Mouse (Mus musculus): ENCODE results near the gene 9430007A20Rik. TPM values are rescaled to one million over a fixed set of nuclear protein-coding genes. Genes with fewer than 3 reads are reported as not detected.
"Not testable (repeated sequence)": the region's sequence is repeated elsewhere in the genome, so short reads cannot be mapped to it uniquely, and the experiment has no call there.

9430007A20Rik gene
- not detected for total RNA-seq (2021)

GRCm38 (mm10) chr4:144519522-144519921 lies at the start of gene 9430007A20Rik:
Gene 9430007A20Rik (plus strand): TSS chr4:144519822.
- DNase-seq (ENCODE audit: extremely low spot score in 1 of 2, low spot score in 2 of 2): no peak

DNA sequence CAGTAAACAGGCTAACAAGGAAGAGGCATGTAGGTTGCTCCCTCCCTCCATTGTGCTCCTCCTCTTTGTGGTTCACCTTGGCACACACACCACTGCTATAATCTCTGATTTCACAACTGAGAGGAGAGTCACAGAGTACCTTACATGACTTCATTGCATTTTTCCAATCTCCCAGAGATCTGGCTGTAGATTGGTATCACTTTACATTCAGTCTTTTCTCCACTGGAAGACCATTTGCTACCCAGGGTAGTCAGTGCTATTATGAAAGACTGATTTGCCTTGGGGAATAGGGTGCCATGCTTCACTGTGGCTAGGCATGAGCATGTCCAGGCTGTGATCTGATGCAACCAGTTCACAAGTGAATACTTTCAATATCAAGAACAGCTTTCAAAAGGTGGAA lies 26.3 kb upstream of the 9430007A20Rik start:
- no peak for DNase-seq (ENCODE audit: extremely low spot score in 1 of 2, low spot score in 2 of 2)
- intact Hi-C loops (cut with DNase I): no loop called here

More at GRCm38 (mm10) chr4:144519522-144519921, at the start of gene 9430007A20Rik:
- intact Hi-C loops (cut with DNase I): no loop called here

- intact Hi-C loops (cut with DNase I): no loop called here
- no peak for DNase-seq (ENCODE audit: extremely low spot score in 1 of 2, low spot score in 2 of 2)
These were observed 13.1 kb upstream of the 9430007A20Rik start for GRCm38 (mm10) chr4:144506518-144506917.

DNA sequence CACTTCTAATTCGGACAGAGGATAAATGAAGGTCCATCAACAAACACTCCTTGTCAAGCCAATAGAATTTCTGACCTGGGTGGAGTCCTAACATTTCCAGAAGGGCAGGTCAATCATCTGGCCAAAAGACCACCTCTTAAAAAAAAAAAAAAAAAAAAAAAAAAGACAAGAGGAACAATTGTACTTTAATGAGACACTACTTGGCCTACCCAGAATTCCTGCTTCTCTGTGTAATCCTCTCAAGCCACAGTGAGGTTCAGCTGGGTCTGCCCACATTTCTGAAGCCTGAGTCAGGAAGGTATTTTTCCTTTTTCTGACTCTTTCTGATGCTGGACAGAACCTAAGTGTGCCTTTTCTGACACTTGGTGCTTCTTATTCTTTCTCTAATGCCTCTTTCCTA lies 25.1 kb downstream of the 9430007A20Rik start:
- intact Hi-C loops (cut with DNase I): no loop called here
- no peak for DNase-seq (ENCODE audit: extremely low spot score in 1 of 2, low spot score in 2 of 2)

- intact Hi-C loops (cut with DNase I); DNase-seq (ENCODE audit: extremely low spot score in 1 of 2, low spot score in 2 of 2): not testable (repeated sequence)
These were observed 25.7 kb downstream of the 9430007A20Rik start for GRCm38 (mm10) chr4:144545339-144545738.

- DNase-seq (ENCODE audit: extremely low spot score in 1 of 2, low spot score in 2 of 2): no peak
- intact Hi-C loops (cut with DNase I): no loop called here
These were observed 31.5 kb downstream of the 9430007A20Rik start for GRCm38 (mm10) chr4:144551156-144551555.

DNA sequence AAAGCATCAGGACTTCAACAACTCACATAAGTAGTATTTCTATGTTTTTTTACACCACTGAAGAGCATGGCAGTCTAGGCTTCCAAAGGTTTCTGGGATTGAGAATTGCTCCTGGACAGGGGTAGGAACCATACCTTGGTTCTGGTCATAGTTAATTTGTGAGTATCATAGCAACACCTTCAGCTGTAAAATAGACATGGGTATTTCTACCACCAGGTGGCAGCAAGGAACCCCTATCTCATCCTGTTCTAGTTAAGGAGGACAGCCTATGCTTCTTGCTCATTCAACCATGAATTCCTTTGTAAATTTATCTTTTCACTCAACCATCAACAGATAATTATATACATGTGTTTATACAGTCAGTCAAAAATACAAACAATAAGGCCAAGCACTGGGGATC lies 40.2 kb downstream of the 9430007A20Rik start:
- intact Hi-C loops (cut with DNase I): no loop called here
- no peak for DNase-seq (ENCODE audit: extremely low spot score in 1 of 2, low spot score in 2 of 2)

DNA sequence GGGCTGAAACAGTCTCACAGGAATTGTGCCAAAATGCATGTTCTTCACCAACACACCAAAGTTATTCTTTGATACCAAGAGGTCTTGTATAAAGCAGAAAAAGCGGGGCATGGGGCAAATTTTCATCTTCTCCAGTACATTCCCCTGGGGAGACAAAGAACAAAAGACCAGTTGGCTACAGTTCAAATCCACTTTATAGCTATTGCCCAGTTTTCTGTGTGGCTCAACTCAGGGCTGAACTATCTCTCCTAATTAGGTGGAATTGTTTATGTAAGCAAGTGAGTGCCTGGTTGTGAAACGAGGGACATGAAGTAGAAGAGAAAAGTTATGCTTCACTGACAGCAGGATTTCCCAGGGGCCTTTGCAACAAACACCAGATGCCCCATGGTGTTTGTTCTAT lies 41.6 kb downstream of the 9430007A20Rik start:
- intact Hi-C loops (cut with DNase I): no loop called here
- no peak for DNase-seq (ENCODE audit: extremely low spot score in 1 of 2, low spot score in 2 of 2)

DNA sequence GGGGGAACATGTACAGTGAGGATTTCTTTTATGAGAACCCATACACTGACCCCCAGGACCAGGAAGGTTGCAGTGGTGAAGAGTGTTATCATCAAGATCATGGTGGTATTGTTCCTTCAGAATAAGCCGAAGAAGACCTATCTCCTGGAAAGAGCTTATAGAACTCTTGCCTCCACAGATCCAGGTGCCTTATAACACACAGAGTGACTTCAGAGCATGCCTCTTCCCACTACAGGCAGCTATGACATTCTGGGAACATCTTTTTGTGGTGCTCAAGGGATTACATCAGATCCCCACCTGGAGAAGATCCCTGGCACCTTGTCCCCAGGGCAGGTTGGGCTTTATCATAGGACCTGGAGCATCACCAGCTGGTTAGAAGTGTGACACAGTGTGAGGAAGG lies 45.4 kb downstream of the 9430007A20Rik start, which contains the start of gene Gm13124:
Gene Gm13124, minus strand, starts transcription at position 101 of the 400 bp plus-strand sequence.
- intact Hi-C loops (cut with DNase I): no loop called here

DNA sequence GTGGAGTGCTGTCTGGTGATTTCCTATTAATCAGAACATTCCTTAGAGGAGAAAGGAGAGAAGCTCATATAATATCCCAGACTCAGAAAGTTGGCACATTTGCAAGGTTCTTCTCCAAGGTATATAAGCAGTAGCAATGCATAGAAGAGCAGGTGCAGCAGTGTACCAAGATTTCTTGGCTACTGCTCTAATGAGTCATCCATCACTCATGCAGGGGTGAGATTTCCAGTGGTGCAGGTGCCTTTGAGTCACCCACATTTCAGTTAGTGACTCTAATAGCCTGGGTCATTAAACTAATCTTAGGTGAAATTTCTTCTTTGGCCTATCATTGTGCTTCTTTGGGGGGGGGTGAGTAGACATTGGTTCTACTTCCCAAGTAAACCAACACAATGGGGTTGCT lies 48.1 kb downstream of the 9430007A20Rik start:
- DNase-seq (ENCODE audit: extremely low spot score in 1 of 2, low spot score in 2 of 2): no peak
- intact Hi-C loops (cut with DNase I): no loop called here

More for the DNA sequence above, 45.4 kb downstream of the 9430007A20Rik start, which contains the start of gene Gm13124:
- DNase-seq (ENCODE audit: extremely low spot score in 1 of 2, low spot score in 2 of 2): no peak

Other genes with a start within 250 kb of the 9430007A20Rik start
- gene Pramel5, start 239.3 kb upstream of the 9430007A20Rik start, total RNA-seq (2021): not detected
- not detected for gene Gm13128, start 189.6 kb upstream of the 9430007A20Rik start, total RNA-seq (2021)
- gene Gm13119, start 161.9 kb upstream of the 9430007A20Rik start, total RNA-seq (2021): not detected
- gene Pramef20, start 141.9 kb upstream of the 9430007A20Rik start, total RNA-seq (2021): not detected
- not detected for gene Pramef12, start 111.4 kb upstream of the 9430007A20Rik start, total RNA-seq (2021)
- not detected for gene 1700012P22Rik, start 81.0 kb upstream of the 9430007A20Rik start, total RNA-seq (2021)
- not detected for gene Gm9944, start 66.5 kb upstream of the 9430007A20Rik start, total RNA-seq (2021)
- not detected for gene Aadacl3, start 56.1 kb upstream of the 9430007A20Rik start, total RNA-seq (2021)
- not detected for gene Gm13124, start 45.3 kb downstream of the 9430007A20Rik start, total RNA-seq (2021)
- not detected for gene Aadacl4, start 93.9 kb downstream of the 9430007A20Rik start, total RNA-seq (2021)
- gene Gm436, start 166.5 kb downstream of the 9430007A20Rik start, total RNA-seq (2021): not detected
- not detected for gene Gm13178, start 201.6 kb downstream of the 9430007A20Rik start, total RNA-seq (2021)